Mouse (Mus musculus) embryonic facial prominence, embryonic 11.5 days (tissue): ENCODE measurements at regions not wholly inside any gene's neighbourhood (a gene's known extent, or its start where the extent isn't known, plus 50 kb on each side); places are given as distances from the start of the nearest gene placed in this dataset.

Source experiments
- ATAC-seq: fragments of 200-750 bp; cut with Nextera tagmentation; replicated peaks from 2 replicates; pipeline ENCODE4 v1.8.0; 2017; ENCODE audit warnings: low read depth; ENCODE audit not compliant: insufficient number of reproducible peaks, low FRiP score, low TSS enrichment
- DNase-seq: peaks from one replicate; pipeline ENCODE4 v3.0.0-alpha.2; 2015; ENCODE audit warnings: low spot score
- H3K27ac ChIP-seq: fragments of 300-500 bp; sonication (generic); replicated peaks from 2 replicates; pipeline ENCODE4 v1.5.1; 2014; ENCODE audit warnings: mild to moderate bottlenecking, low read depth, low read length, control low read depth
- H3K27me3 ChIP-seq: fragments of 300-500 bp; sonication (generic); 2 replicates; pipeline ENCODE4 v1.6.1; 2014; ENCODE audit warnings: mild to moderate bottlenecking, low read length, moderate library complexity, mixed read lengths; ENCODE audit not compliant: control insufficient read depth, insufficient read depth
- H3K36me3 ChIP-seq: fragments of 300-500 bp; sonication (generic); replicated peaks from 2 replicates; pipeline ENCODE4 v1.6.1; 2014; ENCODE audit warnings: low read depth, mild to moderate bottlenecking, low read length, moderate library complexity, mixed read lengths; ENCODE audit not compliant: control insufficient read depth, insufficient read depth
- H3K4me1 ChIP-seq: fragments of 300-500 bp; sonication (generic); 2 replicates; pipeline ENCODE4 v1.6.1; 2014; ENCODE audit warnings: low read length, mixed read lengths; ENCODE audit not compliant: control insufficient read depth, insufficient read depth
- H3K4me2 ChIP-seq: fragments of 300-500 bp; sonication (generic); 2 replicates; pipeline ENCODE4 v1.6.1; 2014; ENCODE audit warnings: low read depth, mild to moderate bottlenecking, control low read depth, low read length, moderate library complexity
- H3K4me3 ChIP-seq: fragments of 300-500 bp; sonication (generic); 2 replicates; pipeline ENCODE4 v1.5.1; 2014; ENCODE audit warnings: low read depth, low read length, control low read depth
- H3K9ac ChIP-seq: fragments of 300-500 bp; sonication (generic); replicated peaks from 2 replicates; pipeline ENCODE4 v1.6.1; 2014; ENCODE audit warnings: mild to moderate bottlenecking, control low read depth, low read length
- H3K9me3 ChIP-seq: fragments of 300-500 bp; sonication (generic); replicated peaks from 2 replicates; pipeline ENCODE4 v1.6.1; 2016; ENCODE audit warnings: mild to moderate bottlenecking, low read length, inconsistent platforms, mixed read lengths; ENCODE audit not compliant: control insufficient read depth
- WGBS: fragments of 180-500 bp; shearing (Covaris S2); extraction: QIAGEN DNeasy Blood & Tissue Kit; methylation state at CpG from one replicate; pipeline ENCODE4 v1.1.7; 2014; 5-methylcytosine and 5-hydroxymethylcytosine counted together

- H3K4me1 ChIP-seq: no peaks in the 10 kb centered on the region
- ATAC-seq: no peak
- no peak overlapping the region for H3K27ac ChIP-seq
- 90% methylated on average over 7 of the region's 7 CpGs for WGBS
- no peak for DNase-seq
- no peak overlapping the region for H3K4me2 ChIP-seq
- no peaks in the 10 kb centered on the region for H3K27me3 ChIP-seq
- no peaks in the 10 kb centered on the region for H3K36me3 ChIP-seq
- H3K4me3 ChIP-seq: no peak overlapping the region
- no peak overlapping the region for H3K9ac ChIP-seq
- H3K9me3 ChIP-seq: no peaks in the 10 kb centered on the region
Measured at GRCm38 (mm10) chr5:102251076-102251475, 181.4 kb upstream of the Wdfy3 start.

DNA sequence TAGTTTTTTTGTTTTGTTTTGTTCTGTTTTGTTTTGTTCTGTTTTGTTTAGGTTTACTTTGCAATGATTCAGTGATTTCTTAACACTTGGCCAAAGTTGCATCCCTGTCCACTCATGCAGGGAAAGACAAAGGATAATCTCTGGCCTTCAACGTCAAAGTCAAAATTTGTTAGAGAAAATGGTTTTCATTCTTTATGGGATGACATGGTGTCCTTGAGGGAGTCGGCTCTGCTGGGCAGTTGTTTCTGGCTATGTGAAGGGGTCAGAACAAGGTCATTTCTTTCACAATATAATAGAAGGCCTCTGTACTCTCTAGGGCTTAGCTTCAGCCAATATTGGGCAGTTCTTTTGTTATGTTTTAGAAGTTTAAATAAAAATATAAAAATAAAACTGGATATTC lies 184.1 kb upstream of the Wdfy3 start:
- WGBS: 20% methylated on average over 2 of the region's 2 CpGs
- no peak overlapping the region for H3K4me2 ChIP-seq

GRCm38 (mm10) chr5:102257104-102257503 lies 187.4 kb upstream of the Wdfy3 start:
- no peak overlapping the region for H3K27ac ChIP-seq
- no peaks in the 10 kb centered on the region for H3K36me3 ChIP-seq
- H3K4me1 ChIP-seq: no peaks in the 10 kb centered on the region
- H3K9ac ChIP-seq: no peak overlapping the region
- H3K9me3 ChIP-seq: no peaks in the 10 kb centered on the region
- no peak for ATAC-seq
- H3K27me3 ChIP-seq: no peaks in the 10 kb centered on the region
- no peak for DNase-seq
- H3K4me3 ChIP-seq: no peak overlapping the region
- whole genome bisulfite sequencing: 77% methylated on average over 2 of the region's 2 CpGs
- no peak overlapping the region for H3K4me2 ChIP-seq

More for the DNA sequence above, 184.1 kb upstream of the Wdfy3 start:
- H3K9ac ChIP-seq: no peak overlapping the region
- DNase-seq (no peak), ATAC-seq (no peak)
- H3K36me3 ChIP-seq: no peaks in the 10 kb centered on the region
- no peak overlapping the region for H3K27ac ChIP-seq
- H3K27me3 ChIP-seq: no peaks in the 10 kb centered on the region
- H3K4me3 ChIP-seq: no peak overlapping the region
- H3K9me3 ChIP-seq: no peaks in the 10 kb centered on the region
- H3K4me1 ChIP-seq: no peaks in the 10 kb centered on the region

GRCm38 (mm10) chr5:102261621-102262020 lies 191.9 kb upstream of the Wdfy3 start:
- Histone ChIP-seq H3K4me1 (no peaks in the 10 kb centered on the region), H3K4me2 (no peak overlapping the region), H3K27me3 (no peaks in the 10 kb centered on the region), H3K9me3 (no peaks in the 10 kb centered on the region), H3K4me3 (no peak overlapping the region), H3K36me3 (no peaks in the 10 kb centered on the region), H3K27ac (no peak overlapping the region), H3K9ac (no peak overlapping the region)
- ATAC-seq (no peak), DNase-seq (no peak)
- 80% methylated on average over 5 of the region's 5 CpGs for WGBS

- H3K27ac ChIP-seq: no peak overlapping the region
- H3K4me2 ChIP-seq: no peak overlapping the region
- no peak overlapping the region for H3K9ac ChIP-seq
- H3K27me3 ChIP-seq: no peaks in the 10 kb centered on the region
- 45% methylated on average over 11 of the region's 11 CpGs for WGBS
- no peaks in the 10 kb centered on the region for H3K9me3 ChIP-seq
- H3K4me3 ChIP-seq: no peak overlapping the region
- ATAC-seq (no peak), DNase-seq (no peak)
- H3K4me1 ChIP-seq: no peaks in the 10 kb centered on the region
- no peaks in the 10 kb centered on the region for H3K36me3 ChIP-seq
Measured at GRCm38 (mm10) chr5:102266451-102266850, 196.7 kb upstream of the Wdfy3 start.

DNA sequence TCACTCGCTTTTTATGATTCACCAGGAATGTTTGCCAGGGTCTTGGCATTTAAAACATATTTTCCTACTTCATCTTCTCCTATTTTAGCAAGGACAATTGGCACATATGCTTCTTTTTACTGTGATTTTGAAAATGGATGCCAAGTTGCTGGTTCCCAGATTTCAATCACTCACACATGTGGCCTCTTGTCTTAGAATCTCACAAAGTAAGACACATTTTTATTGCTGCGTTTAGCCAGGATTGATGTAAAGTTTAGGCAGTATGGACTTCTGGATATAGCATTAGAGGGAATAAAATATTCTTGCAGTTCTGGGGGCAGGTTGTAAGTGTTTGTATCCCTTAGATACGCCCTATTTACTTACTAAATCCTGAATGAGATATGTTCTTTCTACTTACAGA lies 197.4 kb upstream of the Wdfy3 start:
- DNase-seq (peak; percentile 33), ATAC-seq (no peak)
- no peak overlapping the region for H3K4me2 ChIP-seq
- no peaks in the 10 kb centered on the region for H3K27me3 ChIP-seq
- no peaks in the 10 kb centered on the region for H3K9me3 ChIP-seq
- WGBS: 72% methylated on average over 3 of the region's 3 CpGs
- no peak overlapping the region for H3K9ac ChIP-seq
- no peaks in the 10 kb centered on the region for H3K36me3 ChIP-seq
- no peak overlapping the region for H3K4me3 ChIP-seq
- no peaks in the 10 kb centered on the region for H3K4me1 ChIP-seq
- H3K27ac ChIP-seq: no peak overlapping the region

- no peak for DNase-seq
- H3K27me3 ChIP-seq: no peaks in the 10 kb centered on the region
- no peak overlapping the region for H3K4me3 ChIP-seq
- WGBS: 88% methylated on average over 9 of the region's 9 CpGs
- no peaks in the 10 kb centered on the region for H3K4me1 ChIP-seq
- no peaks in the 10 kb centered on the region for H3K9me3 ChIP-seq
- no peaks in the 10 kb centered on the region for H3K36me3 ChIP-seq
- no peak overlapping the region for H3K9ac ChIP-seq
- no peak overlapping the region for H3K4me2 ChIP-seq
- no peak overlapping the region for H3K27ac ChIP-seq
- ATAC-seq: no peak
Measured at GRCm38 (mm10) chr5:102269204-102269603, 199.5 kb upstream of the Wdfy3 start.

GRCm38 (mm10) chr5:102275621-102276020 lies 205.6 kb upstream of the Arhgap24 start:
- no peak overlapping the region for H3K4me2 ChIP-seq
- no peak overlapping the region for H3K4me3 ChIP-seq
- no peaks in the 10 kb centered on the region for H3K4me1 ChIP-seq
- no peak overlapping the region for H3K9ac ChIP-seq
- no peak for ATAC-seq
- H3K36me3 ChIP-seq: no peaks in the 10 kb centered on the region
- no peaks in the 10 kb centered on the region for H3K27me3 ChIP-seq
- H3K9me3 ChIP-seq: no peaks in the 10 kb centered on the region
- no peak for DNase-seq
- 90% methylated on average over 3 of the region's 3 CpGs for WGBS
- no peak overlapping the region for H3K27ac ChIP-seq
